Mouse (Mus musculus) kidney, postnatal 10 days (tissue): ENCODE measurements around the gene Chid1.

Experiments used
- DNase-seq: peaks from one replicate; pipeline ENCODE4 v3.0.0; 2021; ENCODE audit warnings: mixed read lengths

The Chid1 gene

DNA sequence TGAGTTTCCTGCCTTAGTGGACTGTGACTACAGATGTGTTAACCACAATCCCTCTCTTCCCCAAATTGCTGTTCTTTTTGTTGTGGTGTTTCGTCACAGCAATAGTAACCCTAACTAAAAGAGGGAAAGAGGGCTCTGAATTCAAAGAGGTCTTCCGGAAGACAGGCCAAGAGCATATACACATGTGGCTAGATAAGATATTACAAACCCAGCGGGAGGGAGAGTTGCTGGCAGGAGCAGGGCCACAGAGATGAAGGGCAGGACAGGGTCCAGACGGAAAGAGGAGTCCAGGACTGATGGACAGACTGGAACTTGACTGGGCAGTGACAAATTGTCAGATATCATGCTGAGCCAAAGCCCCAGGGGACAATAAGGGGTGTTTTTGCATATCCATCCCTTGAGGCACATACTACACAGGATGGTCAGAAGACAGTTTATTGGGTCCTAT lies 18.7 kb upstream of the Chid1 start:
- no peak for DNase-seq

- no peak for DNase-seq
Observed at GRCm38 (mm10) chr7:141550464-141550863, 10.8 kb upstream of the Chid1 start.

DNA sequence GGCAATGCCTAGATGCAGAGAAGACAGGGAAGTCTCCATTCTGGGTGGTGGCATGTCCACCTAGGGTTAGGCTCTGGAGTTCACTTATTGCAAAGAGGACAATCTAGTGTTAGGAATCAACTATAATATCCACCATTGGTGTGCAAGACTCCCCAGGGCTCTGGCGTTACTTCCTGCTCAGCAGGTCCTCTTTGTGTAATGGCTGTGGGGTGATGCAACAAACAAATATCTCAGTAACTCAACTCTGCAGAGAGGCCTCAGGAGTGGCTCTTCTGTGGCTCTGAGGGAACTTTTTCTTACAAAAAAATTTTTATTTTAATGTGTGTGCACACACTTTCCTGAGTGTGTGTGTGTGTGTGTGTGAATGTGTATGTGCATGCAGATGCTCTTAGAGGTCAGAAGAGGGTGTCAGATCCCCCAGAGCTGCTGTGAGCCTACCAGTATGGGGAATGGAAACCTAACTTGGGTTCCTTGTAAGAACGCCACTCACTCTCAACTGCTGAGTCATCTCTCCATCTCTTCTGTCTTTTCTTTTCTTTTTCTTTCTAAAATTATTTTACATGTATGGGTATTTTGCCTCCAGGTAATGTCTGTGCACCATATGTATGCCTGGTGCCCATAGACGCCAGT lies 9.9 kb upstream of the Chid1 start:
- no peak for DNase-seq

DNA sequence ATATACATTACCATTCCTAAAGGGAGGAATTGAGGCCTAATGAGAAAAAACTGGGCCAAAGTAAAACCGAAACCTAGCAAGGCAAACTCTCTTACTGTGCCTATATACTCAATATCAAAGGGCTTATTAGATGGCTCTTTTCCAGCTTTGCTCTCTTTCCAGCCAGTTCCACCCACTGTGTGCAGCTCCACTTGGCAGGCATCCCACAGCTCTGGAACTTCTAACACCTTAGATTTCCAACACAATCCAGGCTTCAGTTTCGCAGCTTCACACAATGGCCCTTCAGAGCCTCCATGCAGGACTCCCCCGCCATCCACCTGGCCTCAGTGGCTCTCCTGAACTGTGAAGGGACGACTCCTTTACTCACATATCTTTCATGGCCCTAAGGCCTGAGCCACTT lies 5.0 kb upstream of the Chid1 start:
- peak; percentile 26 for DNase-seq

GRCm38 (mm10) chr7:141542588-141542987 lies 2.9 kb upstream of the Chid1 start:
- DNase-seq: no peak

- DNase-seq: no peak
Observed at GRCm38 (mm10) chr7:141541681-141542080, 2.0 kb upstream of the Chid1 start.

- peak; percentile 69 for DNase-seq
Observed at GRCm38 (mm10) chr7:141540312-141541081, 840 bp upstream of the Chid1 start.

DNA sequence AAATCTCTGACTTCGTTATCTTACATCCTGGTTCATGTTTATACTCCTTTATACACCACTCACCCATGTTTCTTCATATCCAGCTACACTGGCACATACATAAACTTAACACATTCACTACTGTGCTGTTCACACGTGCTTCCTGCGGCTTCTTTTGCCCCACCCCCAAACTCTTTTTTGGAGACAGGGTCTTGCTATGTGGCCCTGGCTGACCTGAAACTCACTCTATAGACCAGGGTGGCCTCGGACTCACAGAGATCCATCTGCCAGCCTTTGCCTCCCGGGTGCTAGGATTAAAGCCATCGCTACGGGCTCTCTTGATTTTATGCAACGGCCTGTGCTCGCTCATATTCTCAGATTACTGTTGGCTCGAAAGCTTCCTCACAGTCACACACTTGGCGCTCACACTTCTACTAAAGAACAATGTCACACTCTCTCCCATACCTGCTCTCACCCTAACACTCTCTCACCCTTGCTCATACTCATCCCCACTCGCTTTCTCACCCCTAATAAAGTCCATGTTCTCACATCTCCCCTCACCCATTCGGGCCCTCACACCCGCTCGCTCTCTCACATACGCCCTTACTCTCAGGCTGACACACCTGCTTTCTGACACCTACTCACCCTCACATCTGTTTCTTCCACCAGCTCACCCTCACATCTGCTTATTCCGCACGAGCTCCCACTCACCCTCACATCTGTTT lies 653 bp downstream of the Chid1 start:
- no peak for DNase-seq

GRCm38 (mm10) chr7:141535570-141535969 lies 4.1 kb downstream of the Chid1 start:
- no peak for DNase-seq

- no peak for DNase-seq
Observed at GRCm38 (mm10) chr7:141525580-141525925, 14.1 kb downstream of the Chid1 start.

- peak; percentile 87 for DNase-seq
Observed at GRCm38 (mm10) chr7:141524760-141525579, 14.7 kb downstream of the Chid1 start.

- DNase-seq: no peak
Observed at GRCm38 (mm10) chr7:141524271-141524670, 15.4 kb downstream of the Chid1 start.

GRCm38 (mm10) chr7:141523007-141523406 lies 16.6 kb downstream of the Chid1 start:
- DNase-seq: no peak

DNA sequence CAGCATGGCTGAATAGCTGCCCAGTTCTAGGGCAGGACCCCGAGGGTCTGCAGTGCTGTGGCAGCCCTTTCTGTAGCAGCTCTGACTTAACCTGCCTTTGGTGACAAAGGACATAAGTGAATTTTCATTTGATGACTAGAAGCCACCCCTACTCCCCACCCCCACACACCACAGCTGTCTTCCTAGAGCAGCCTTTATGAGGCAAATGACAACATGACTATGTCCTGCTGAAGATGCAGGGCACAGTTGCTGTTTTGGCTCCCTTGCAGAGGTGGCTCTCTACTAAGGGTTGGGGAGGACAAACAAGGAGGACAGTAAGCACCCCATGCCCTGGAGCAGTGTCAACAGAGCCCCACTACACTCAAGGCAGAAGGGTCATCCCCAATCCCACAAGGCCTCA lies 19.9 kb downstream of the Chid1 start:
- no peak for DNase-seq

GRCm38 (mm10) chr7:141518926-141519325 lies 20.7 kb downstream of the Chid1 start:
- no peak for DNase-seq

DNA sequence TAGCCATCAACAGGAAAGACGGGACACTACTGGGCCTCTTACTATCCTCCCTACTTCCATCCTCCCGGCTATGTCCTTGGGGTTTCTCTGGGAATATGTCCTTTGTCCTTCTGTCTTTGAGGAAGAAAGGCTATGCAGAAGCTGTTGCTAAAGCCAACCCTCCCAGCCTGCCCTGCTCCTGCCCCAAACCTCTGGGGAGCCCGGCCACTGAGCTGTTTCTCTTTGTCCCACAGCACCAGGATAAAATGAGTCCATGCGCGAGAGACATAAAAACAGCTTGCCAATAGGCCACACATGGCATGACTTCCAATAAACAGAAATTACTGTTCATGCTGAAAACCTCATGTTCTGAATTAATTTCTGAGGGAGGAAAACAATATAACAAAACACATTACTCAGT lies 21.4 kb downstream of the Chid1 start:
- DNase-seq: no peak

DNA sequence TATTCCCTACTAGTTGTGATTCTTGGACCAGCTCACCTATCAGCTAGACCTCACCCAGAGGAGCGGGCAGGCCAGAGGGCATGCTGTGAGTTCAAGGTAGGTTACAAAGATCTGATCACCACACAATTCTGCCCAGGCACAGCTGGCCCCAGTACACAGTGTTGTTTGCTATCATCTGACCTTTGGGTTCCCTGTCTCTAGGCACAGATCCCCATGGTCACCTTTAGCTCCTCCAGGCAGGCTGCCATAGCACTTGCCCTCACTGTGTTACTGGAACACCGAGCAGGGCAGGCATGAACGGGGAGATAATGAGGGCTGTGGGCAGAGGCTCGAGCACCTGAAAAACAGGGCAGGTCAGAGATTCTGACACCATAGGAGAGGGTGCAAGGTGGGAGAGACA lies 22.0 kb downstream of the Chid1 start:
- no peak for DNase-seq

DNA sequence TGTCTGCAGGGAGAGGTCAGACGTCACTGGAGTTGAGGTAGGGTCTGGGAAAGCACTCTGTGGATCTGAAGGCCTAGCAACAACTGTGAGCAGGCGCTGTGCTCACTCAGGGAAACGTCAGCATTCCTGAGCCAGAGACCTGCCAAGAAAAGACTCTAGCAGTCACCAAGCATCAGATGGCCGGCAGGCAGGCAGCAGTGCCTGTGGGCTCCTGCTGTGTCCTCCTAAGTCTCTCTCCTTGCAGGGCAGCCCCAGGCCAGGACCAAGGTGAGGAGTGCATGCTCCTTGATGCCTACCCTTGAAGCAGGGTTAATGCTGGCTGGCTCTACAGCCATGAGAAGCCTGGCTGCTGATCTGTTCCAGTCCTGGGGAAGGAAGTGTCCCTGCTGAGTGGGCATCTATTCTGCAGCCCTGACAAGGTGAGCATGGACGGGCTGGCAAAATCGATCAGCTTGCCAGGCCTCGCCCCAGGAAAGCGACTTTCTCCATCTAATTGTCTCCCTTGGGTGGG lies 28.9 kb downstream of the Chid1 start:
- no peak for DNase-seq

- no peak for DNase-seq
Observed at GRCm38 (mm10) chr7:141510196-141510595, 29.5 kb downstream of the Chid1 start.

DNA sequence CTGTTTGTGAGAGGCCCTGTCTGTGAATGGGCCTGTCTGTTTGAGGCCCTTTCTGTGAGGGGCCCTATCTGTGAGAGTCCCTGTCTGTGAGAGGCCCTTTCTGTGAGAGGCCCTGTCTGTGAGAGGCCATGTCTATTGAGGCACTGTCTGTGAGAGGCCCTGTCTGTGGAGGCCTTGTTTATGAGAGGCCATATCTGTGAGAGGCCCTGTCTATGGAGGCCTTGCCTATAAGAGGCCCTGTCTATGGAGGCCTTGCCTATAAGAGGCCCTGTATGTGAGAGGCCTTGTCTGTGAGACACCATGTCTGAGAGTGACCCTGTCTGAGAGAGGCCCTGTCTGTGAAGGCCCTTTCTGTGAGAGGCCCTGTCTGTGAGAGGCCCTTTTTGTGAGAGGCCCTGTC lies 31.5 kb downstream of the Chid1 start:
- DNase-seq: no peak

- no peak for DNase-seq
Observed at GRCm38 (mm10) chr7:141506278-141506677, 33.4 kb downstream of the Chid1 start.

GRCm38 (mm10) chr7:141502556-141502905 lies 37.1 kb downstream of the Chid1 start:
- no peak for DNase-seq
